Mouse (Mus musculus) cortical plate, adult 2 months (tissue): ENCODE measurements around the gene Ddrgk1.

Experiments used
- CTCF ChIP-seq: fragments of 200-500 bp; IDR thresholded peaks from 2 replicates; pipeline ENCODE4 v1.5.1; 2011; ENCODE audit warnings: mild to moderate bottlenecking, control low read depth, low read length; ENCODE audit not compliant: insufficient read depth; ENCODE audit errors: extremely low read depth
- POLR2A ChIP-seq: fragments of 200-500 bp; IDR thresholded peaks from 2 replicates; pipeline ENCODE4 v1.6.1; 2011; ENCODE audit warnings: mild to moderate bottlenecking, low read length, control low read depth; ENCODE audit not compliant: insufficient read depth; ENCODE audit errors: extremely low read depth

DNA sequence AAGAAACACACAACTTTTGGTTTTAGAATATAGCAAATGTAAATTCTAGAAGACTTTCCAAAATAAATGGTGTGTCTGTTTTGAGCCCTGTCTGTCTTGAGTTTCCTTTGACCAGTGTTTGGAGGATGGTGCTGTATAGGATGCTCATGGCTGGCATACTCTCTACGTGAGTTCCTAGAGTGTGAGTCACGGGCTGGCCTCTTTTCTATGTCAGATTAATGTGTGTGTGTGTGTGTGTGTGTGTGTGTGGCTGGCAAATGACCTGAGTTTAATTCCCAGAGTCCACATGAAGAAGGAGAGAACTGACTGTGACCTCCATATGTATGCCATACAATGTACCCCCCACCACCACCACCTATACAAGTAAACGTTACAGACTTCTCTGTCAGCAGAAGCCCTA, 17.1 kb upstream of the Ddrgk1 start:
- TF ChIP-seq CTCF (no peak), POLR2A (no peak)
